Mouse (Mus musculus): ENCODE results near the gene Rnaseh2c.

Rnaseh2c gene

DNA sequence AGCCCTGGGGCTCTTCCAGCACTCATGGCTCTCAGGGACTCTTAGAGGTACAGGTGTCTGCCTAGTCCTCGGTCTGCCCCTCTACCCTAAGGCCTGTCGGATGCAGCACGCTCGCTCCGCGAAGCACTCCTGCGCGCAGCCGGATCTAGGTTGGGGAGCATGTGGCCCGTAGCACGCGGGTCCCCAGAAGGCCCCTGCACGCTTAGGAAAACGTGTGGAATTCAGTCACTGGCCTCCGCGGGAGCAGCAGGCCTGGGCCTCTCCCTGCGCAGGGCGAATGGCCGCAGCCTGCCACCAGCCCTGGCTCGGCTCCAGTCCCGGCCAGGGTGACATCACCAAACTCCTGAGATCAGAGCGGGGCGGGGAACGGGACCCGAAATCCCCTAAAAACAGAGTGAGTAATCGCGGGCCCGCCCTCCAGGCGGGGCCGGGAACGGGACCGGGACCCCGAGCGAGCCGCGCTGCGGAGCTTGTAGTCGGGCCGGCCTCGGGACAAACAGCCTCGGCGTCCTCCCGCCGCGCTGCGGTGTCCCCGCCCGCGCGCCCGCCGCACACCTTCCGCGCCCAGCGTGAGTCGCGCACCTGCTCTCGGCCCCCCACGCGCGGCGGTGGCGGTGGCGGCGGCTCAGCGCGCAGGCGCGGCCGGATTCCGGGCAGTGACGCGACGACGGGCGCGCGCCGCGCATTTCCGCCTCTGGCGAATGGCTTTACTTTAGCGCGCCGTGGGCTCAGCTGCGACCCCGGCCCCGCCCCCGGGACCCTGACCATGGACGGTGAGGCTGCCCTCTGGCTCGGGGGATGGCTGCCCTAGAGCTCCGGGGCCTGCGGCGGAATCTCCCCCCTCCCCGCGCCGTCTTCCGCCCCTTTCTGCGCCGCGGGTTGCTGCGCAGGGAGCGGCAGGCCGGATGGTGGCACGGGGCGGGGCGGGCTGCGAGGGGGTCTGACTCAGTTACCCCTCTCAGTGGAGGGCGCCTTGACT, 35.7 kb downstream of the Rnaseh2c start, which contains the start of gene Rela:
Rela (plus strand) TSS at position 415 of the 979 bp plus-strand sequence.
- DNase-seq, result peak; percentile 94

DNA sequence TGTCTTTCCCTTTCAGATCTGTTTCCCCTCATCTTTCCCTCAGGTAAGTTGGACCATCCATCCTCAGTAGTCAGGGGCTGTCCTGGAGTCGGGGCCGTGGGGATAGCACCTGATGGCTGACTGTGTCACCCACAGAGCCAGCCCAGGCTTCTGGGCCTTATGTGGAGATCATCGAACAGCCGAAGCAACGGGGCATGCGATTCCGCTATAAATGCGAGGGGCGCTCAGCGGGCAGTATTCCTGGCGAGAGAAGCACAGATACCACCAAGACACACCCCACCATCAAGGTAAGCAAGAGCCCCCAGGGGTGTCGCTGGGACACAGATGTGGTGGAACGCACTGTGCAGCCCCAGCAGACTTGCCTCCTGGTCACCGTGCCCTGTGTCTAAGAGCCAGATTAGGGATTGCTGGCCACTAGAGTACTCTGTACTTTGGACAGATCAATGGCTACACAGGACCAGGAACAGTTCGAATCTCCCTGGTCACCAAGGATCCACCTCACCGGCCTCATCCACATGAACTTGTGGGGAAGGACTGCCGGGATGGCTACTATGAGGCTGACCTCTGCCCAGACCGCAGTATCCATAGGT, 36.8 kb downstream of the Rnaseh2c start:
- no peak for DNase-seq

DNA sequence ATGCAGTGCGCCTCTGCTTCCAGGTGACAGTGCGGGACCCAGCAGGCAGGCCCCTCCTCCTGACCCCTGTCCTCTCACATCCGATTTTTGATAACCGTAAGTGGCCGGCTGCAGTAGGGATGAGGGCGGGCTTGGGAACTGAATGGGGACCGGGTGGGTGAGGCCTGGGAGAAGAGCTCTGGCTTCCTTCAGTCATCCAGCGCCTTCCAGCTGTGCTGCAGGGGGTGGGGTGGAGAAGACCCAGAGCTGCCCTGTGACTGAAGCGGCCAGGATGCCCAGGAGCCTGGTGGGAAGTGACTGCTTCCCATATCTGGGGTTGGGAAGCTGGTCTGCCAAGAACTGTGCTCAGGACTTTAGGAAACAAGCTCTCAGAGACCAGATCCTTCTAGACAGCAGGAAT, 38.7 kb downstream of the Rnaseh2c start:
- no peak for DNase-seq

DNA sequence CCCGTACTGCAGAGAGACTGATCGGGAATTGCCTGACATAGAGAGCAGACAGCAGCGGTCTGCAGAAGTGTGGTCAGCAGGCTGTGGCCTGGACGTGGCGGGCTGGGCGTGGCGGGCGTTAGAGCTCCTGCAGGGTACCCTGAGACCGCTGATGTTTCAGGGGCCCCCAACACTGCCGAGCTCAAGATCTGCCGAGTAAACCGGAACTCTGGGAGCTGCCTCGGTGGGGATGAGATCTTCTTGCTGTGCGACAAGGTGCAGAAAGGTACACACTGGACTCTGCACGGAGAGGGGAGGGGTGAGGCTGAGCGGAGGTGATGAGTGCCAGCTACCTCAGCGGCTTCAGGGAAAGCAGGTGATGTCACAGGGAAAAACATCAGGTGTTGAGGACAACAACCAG, 39.3 kb downstream of the Rnaseh2c start:
- no peak for DNase-seq

DNA sequence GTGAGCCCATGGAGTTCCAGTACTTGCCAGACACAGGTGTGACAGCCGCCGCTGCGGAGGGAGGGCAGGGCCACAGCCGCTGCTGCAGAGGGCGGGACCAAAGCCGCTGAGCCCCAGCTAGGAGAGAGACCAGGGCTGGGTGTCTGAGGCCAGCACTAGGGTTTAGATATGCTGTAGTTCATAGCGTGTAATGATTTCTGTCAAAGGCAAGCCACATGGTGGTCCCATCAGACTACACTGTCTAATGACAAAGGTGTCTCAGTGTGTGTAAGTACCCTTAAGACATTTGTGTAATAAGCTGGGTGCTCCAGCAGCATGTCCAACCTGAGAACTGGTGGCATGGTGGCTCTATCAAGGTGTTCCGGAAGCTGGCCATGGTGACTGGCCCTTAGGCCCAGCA, 40.0 kb downstream of the Rnaseh2c start:
- DNase-seq, result no peak

DNA sequence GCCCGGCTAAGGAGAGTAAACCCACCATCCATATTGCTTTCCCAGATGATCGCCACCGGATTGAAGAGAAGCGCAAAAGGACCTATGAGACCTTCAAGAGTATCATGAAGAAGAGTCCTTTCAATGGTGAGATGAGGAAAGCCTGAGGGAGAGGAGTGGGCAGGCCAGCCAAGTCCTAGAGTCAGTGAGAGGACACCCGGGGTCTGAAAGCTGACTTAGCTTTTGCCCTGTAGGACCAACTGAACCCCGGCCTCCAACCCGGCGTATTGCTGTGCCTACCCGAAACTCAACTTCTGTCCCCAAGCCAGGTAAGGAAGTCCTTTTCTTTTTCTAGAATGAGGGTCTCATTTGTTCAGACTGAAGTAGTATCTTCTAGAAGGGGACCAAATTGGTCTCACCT, 43.6 kb downstream of the Rnaseh2c start:
- no peak for DNase-seq

DNA sequence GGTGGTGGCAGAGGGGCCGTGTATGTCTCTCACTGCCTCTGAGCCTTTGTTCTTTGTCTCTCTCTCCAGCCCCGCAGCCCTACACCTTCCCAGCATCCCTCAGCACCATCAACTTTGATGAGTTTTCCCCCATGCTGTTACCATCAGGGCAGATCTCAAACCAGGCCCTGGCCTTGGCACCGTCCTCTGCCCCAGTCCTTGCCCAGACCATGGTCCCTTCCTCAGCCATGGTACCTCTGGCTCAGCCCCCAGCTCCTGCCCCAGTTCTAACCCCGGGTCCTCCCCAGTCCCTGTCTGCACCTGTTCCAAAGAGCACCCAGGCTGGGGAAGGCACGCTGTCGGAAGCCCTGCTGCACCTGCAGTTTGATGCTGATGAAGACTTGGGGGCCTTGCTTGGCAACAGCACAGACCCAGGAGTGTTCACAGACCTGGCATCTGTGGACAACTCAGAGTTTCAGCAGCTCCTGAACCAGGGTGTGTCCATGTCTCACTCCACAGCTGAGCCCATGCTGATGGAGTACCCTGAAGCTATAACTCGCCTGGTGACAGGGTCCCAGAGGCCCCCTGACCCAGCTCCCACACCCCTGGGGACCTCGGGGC, 45.2 kb downstream of the Rnaseh2c start:
- no peak for DNase-seq

DNA sequence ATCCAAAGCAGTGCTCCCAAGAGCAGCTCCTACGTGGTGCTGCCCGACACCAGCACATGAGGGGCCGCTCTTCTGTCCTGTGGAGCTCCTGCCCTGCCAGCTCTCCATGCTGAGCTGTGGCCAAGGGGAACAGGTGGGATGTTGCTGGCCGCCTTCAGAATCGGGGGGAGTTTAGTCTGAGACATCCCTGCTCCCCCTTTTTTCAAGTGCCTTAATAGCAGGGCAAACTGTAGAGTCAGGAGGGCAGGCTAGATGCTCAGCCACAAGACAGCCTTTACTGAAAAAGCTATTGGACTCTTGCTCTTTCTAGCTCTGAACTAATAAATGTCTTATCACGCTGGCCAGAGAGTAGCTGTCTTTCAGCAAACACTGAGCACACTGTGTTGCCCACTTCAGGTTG, 46.1 kb downstream of the Rnaseh2c start:
- no peak for DNase-seq

DNA sequence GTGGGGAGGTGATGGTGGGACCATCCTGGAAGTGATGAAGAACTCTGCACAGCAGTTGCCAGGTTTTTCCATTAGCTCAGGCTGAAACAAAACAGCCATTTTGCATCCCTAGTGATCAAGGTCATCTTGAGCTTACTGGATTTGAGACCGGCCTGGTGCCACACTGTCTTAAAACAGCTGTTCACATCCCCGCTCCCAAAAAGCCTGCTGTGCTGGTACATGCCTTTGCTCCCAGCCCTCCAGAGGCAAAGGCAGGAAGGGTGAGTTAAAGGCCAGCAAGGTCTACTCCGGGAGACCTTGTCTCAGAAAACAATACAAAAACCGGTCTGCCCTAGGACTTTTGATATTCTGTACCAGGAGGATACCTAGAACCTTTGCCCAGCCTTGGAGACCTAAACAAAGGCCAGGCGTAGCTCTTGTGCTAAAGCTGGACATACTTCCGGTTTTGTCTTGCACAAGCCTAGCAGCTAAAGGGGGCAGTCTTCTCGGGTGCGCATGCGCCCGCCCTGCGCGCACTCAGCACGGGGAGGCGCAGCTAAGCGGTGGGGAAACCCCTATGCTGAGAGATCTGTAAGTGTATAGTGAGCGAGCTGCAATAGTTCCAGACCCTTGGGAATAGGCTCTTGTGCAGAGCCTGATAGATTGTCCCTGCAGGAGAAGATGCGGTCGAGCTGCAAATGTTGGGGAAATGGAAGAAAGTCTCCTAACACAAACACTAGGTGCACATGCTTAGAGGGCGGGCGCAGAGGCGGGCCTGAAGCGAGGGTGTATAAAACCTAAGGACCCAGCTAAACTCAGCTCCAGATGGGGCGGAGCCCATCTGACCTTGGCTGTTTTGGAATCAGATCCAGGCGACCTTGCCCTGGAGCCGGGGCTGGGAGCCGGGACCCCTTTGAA, 47.0 kb downstream of the Rnaseh2c start:
- peak; percentile 83 for DNase-seq

DNA sequence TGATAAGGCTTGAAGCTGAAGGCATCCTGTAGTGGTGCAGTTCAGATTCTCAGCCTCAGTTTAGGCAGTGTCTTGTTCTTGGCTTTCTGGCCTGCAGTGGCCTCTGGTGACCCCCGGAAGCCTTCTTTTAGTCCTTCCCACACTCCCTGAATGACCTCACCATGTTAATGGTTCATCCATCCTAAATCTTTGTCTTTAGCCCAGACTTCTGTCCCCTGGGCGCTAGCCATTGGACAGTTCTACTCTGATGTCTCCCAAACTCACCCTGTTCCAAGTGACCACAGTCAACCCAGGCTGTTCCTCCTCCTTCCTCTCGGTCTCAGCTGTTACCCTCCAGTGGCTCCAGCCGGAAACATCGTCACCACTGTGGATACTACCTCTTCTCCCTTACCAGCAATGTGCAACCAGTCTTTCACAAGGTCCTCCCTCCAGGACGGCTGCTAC, 47.6 kb downstream of the Rnaseh2c start:
- no peak for DNase-seq

DNA sequence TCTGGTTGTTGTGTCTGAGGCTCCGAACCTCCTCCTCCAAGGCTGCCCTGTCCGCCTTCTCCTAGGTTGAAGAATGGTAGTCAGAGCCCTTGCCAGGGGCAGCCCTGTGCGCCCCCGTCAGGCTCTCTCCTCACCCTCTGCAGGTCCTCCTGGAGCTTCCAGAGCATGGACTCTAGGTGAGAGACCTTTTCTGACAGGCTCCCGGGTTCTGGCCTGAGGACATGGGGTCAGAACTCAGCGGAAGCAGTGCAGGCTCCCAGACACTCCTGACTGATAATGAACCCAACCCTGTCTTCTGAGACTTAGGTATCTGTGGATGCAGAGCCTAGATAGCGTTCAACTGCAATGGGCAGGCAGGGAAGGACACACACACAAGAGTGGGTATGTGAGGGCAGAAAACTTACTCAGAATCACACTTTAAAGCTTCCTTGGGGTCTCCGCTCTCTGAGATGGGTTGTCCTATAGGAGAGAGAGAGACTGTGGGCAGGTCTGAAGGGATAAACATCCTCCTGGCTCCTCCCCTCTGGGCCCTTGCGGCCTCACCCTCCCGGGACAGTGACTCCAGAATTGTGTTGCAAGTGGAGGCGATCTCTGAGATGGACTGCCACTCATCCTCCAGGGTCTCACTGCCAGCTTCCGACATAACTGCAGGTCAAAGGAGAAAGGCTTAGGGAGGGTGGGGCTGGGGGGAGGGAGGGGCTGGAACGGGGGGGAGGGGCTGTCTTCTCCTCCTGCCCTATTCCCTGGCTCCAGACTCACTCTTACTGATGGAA, 50.0 kb downstream of the Rnaseh2c start:
- no peak for DNase-seq

DNA sequence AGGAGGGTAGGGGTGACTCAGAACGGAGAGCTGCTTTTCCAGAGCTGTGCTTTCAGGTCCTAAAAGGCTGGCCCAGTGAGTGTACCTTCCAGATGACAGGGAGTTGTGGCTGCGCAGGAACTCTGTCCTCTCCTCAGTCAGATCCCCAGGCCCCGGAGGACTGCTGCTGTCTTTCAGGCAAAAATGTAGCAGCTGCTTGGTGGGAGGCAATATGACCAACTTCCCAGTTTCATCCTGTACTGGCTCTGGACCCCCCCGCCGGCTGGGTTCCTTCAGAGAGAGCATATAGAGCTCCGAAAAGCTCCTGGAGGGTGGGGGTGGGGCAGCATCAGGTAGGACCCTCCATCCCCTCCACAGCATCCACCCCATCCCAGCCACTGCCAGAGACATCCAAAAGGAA, 50.9 kb downstream of the Rnaseh2c start:
- no peak for DNase-seq

DNA sequence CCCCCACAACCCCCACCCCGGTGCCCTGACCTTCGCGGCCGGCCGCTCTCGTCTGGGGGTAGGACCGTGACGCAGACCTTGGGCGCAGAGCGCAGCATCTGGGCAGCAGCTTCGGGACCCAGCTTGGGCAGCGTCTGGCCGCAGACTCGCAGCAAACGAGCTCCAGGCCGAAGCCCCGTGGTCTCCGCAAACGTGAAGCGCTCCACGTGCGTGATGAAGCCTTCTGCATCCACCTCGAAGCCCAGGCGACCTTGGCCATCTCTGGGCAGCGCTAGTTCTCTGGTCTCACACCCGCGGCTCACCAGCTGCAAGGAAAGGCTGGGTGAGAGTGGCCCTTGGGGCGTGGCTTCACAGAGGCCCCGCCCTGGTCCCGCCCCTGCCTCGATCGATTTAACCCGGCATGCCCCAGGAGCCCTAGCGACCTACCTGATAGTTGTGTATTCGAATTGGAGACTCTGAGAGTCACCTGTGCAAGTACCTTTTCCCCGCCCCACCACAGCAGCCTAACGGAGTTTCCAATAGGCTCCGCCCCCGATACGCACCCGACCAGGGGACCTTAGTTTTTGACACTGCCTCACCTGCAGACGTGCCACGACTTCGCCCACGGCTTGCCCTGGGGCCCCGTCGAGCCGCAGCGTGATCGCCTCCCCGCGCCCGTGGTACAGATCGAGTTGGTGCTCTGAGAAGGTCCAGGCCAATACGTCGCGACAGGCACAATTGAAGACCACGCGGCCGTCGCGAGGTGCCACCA, 52.5 kb downstream of the Rnaseh2c start:
- peak; percentile 22 for DNase-seq

DNA sequence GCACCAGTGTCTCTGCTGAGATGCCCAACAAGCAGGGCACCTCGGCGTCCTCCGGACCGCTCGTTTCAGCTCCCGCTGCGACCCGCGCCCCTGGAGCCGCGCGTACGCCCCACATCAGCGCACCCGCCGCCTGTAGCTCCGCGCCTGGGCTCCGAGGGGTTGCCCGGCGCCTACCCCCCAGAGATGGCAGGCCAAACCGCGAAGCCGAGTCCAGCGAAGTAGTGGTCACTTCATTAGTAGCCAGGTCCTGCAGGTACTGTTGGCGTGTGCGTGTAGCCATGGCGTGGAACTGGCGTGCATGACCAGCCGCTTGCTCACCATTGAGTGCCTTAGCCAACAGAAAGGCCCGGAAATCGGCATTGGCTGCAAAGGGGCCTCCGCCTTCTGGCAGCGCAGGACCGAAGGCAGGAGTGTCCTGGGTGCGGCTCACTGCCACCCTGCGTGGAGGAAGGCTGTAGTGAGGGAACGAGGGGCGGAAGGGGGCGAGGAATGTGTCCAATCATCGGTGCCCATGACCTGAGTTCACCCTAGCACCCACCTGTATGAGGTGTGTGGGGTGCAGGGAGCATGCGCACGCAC, 53.1 kb downstream of the Rnaseh2c start:
- no peak for DNase-seq

Data from kidney, adult 18-20 months (tissue).